Mouse (Mus musculus): ENCODE measurements around the gene Triobp. TPM values are rescaled to one million over a fixed set of nuclear protein-coding genes. Genes with fewer than 3 reads are reported as not detected.
"Not testable (repeated sequence)": the region's sequence is repeated elsewhere in the genome, so short reads cannot be mapped to it uniquely, and the experiment has no call there.

The Triobp gene
- polyA plus RNA-seq, 1 experiment: 19.1 TPM

DNA sequence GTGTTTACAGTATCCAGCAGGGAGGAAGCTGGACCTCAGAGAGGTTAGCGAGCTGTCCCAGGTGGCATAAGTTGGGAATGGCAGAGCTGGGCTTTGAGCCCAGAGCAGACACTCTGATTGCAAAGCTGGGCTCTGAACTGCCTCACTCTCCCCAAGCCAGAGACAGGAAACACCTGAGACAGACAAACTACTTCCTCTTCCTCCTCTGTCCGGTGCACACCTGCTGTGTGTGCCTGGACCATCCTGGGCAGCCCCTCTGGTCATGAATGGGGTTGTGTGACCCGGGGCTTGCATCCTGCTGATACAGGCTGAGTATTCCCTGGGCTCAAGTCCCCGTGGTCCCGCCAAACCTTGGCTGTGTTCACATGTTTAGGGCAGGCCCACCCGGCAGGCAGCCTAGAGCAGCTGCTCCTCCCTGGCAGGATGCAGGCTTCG lies 52.9 kb downstream of the Triobp start:
- peaks cover 85% of the 10 kb centered on the region for H3K36me3 ChIP-seq (ENCODE audit: control insufficient read depth)
- no peak overlapping the region for H3K4me3 ChIP-seq (replicated peaks)
- no peaks in the 10 kb centered on the region for H3K9me3 ChIP-seq (ENCODE audit: control insufficient read depth, low read length)
- H3K4me1 ChIP-seq (ENCODE audit: control insufficient read depth): peaks cover 14% of the 10 kb centered on the region
- TF ChIP-seq TAL1 (IDR thresholded peaks at IDR 0.05; ENCODE audit: low read length) (no peak), GATA1 (IDR thresholded peaks at IDR 0.05; ENCODE audit: low read length) (no peak)
- no peaks in the 10 kb centered on the region for H3K27me3 ChIP-seq (ENCODE audit: control insufficient read depth)

DNA sequence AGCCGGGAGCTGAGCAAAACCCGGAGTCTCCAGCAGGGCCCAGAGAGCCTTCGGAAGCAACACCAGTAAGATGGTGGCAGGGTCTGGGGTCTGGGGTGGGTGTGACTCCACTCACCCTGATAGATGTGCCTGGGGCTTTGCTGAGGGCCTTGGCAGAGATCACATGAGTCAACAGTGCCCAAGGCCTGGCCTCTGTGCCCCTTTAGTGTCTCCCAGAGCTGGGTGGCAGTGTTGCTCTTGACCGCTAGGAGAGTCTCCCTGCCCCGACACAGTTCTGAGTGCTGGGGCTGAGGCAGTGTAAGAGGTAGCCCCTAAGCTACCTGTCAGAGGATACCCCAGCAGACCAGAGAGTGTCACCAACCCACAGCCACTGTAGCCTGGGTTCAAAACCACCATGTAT lies 54.0 kb downstream of the Triobp start:
- Histone ChIP-seq H3K4me3 (replicated peaks) (no peak overlapping the region), H3K36me3 (ENCODE audit: control insufficient read depth) (peaks cover 83% of the 10 kb centered on the region), H3K4me1 (ENCODE audit: control insufficient read depth) (peaks cover 2% of the 10 kb centered on the region), H3K27me3 (ENCODE audit: control insufficient read depth) (no peaks in the 10 kb centered on the region), H3K9me3 (ENCODE audit: control insufficient read depth, low read length) (no peaks in the 10 kb centered on the region)
- no peak for TF ChIP-seq TAL1 (IDR thresholded peaks at IDR 0.05; ENCODE audit: low read length)
- TF ChIP-seq GATA1 (IDR thresholded peaks at IDR 0.05; ENCODE audit: low read length): no peak

DNA sequence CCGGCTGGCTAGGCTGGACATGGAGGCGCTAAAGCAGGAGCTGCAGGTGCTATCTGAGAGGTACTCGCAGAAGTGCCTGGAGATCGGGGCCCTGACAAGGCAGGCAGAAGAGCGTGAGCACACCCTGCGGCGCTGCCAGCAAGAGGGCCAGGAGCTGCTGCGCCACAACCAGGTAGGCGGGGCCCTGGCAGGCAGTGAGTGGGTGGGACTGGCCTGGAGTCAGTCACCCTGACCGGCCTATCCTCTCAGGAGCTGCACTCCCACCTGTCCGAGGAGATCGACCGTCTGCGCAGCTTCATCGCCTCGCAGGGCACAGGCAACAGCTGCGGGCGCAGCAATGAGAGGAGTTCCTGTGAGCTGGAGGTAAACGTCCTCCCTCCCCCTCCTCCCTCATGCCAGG lies 54.5 kb downstream of the Triobp start:
- no peaks in the 10 kb centered on the region for H3K27me3 ChIP-seq (ENCODE audit: control insufficient read depth)
- no peaks in the 10 kb centered on the region; the same call in 1 of the 2 replicates for H3K4me1 ChIP-seq (ENCODE audit: control insufficient read depth)
- H3K36me3 ChIP-seq (ENCODE audit: control insufficient read depth): peaks cover 83% of the 10 kb centered on the region
- H3K9me3 ChIP-seq (ENCODE audit: control insufficient read depth, low read length): no peaks in the 10 kb centered on the region
- TF ChIP-seq GATA1 (IDR thresholded peaks at IDR 0.05; ENCODE audit: low read length): no peak
- TF ChIP-seq TAL1 (IDR thresholded peaks at IDR 0.05; ENCODE audit: low read length): no peak
- no peak overlapping the region for H3K4me3 ChIP-seq (replicated peaks)

DNA sequence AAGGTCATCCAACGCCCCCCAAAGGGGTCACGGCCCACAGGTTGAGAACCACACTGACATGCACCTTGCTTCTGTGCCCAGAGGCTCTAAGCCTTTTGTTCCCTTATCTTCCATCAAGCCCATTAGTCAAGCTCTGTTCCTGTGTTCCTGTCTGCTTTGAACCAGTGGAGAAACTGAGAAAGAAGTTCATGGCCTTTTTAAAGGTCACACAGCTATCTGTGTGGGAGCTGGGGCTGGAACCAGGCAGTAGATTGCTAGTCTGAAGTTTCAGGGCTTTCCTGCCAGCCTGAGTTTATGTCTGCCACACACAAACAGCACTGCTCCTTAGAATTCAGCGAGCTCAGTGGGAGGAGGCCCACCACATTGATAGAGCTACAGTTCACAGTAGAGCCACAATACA lies 55.6 kb downstream of the Triobp start:
- TF ChIP-seq GATA1 (IDR thresholded peaks at IDR 0.05; ENCODE audit: low read length) (no peak), TAL1 (IDR thresholded peaks at IDR 0.05; ENCODE audit: low read length) (no peak)
- Histone ChIP-seq H3K27me3 (ENCODE audit: control insufficient read depth) (no peaks in the 10 kb centered on the region), H3K4me1 (ENCODE audit: control insufficient read depth) (no peaks in the 10 kb centered on the region; the same call in 1 of the 2 replicates), H3K36me3 (ENCODE audit: control insufficient read depth) (peaks cover 79% of the 10 kb centered on the region), H3K4me3 (replicated peaks) (no peak overlapping the region), H3K9me3 (ENCODE audit: control insufficient read depth, low read length) (no peaks in the 10 kb centered on the region)

DNA sequence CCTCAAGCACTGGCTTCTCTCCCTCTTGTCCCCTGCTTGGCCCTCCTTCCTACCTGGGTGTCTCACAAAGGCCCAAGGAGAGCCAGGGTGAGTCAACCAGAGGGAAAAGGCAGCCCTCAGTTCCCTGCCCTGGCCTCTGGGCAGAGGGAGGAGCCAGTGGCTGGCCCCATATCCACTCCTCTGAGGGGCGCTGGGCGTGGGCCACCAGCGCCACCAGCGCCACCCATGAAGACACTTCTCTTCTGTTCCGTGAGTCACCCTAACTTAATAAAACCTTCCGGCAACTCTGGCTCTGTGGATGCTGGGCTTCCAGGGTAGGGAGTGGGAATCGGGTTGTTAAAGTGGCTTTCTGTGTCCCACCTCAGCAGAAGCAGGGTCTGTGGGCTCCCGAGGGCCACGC lies 58.1 kb downstream of the Triobp start:
- no peak overlapping the region for H3K4me3 ChIP-seq (replicated peaks)
- no peaks in the 10 kb centered on the region for H3K27me3 ChIP-seq (ENCODE audit: control insufficient read depth)
- H3K36me3 ChIP-seq (ENCODE audit: control insufficient read depth): peaks cover 56% of the 10 kb centered on the region
- no peak for TF ChIP-seq GATA1 (IDR thresholded peaks at IDR 0.05; ENCODE audit: low read length)
- no peak for TF ChIP-seq TAL1 (IDR thresholded peaks at IDR 0.05; ENCODE audit: low read length)
- no peaks in the 10 kb centered on the region; the same call in 1 of the 2 replicates for H3K4me1 ChIP-seq (ENCODE audit: control insufficient read depth)
- no peaks in the 10 kb centered on the region for H3K9me3 ChIP-seq (ENCODE audit: control insufficient read depth, low read length)

GRCm38 (mm10) chr15:79006638-79007037 lies 59.1 kb downstream of the Triobp start:
- Histone ChIP-seq H3K27me3 (ENCODE audit: control insufficient read depth) (no peaks in the 10 kb centered on the region), H3K4me3 (replicated peaks) (no peak overlapping the region), H3K9me3 (ENCODE audit: control insufficient read depth, low read length) (no peaks in the 10 kb centered on the region), H3K36me3 (ENCODE audit: control insufficient read depth) (peaks cover 48% of the 10 kb centered on the region), H3K4me1 (ENCODE audit: control insufficient read depth) (no peaks in the 10 kb centered on the region; the same call in 1 of the 2 replicates)
- TF ChIP-seq TAL1 (IDR thresholded peaks at IDR 0.05; ENCODE audit: low read length) (no peak), GATA1 (IDR thresholded peaks at IDR 0.05; ENCODE audit: low read length) (no peak)

DNA sequence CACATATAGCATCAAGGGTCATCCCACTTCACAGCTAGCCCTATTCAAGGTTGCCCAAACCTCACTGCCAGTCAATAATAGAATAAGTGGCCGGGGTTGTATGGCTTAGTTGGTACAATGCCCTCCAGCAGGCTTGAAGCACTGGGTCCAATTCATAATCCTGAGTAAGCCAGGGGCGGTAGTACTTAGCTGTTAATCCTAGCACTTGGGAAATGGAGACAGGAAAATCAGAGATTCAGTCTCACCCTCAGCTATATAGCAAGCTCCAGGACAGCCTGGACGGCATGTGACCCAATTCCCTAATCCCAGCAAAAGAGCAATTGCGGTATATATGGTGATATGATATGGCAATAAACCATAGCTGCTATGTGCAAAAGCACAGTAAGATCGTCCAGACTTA lies 59.5 kb downstream of the Triobp start:
- Histone ChIP-seq H3K36me3 (ENCODE audit: control insufficient read depth) (peaks cover 44% of the 10 kb centered on the region), H3K9me3 (ENCODE audit: control insufficient read depth, low read length) (no peaks in the 10 kb centered on the region), H3K27me3 (ENCODE audit: control insufficient read depth) (no peaks in the 10 kb centered on the region), H3K4me1 (ENCODE audit: control insufficient read depth) (no peaks in the 10 kb centered on the region), H3K4me3 (replicated peaks) (no peak overlapping the region)
- no peak for TF ChIP-seq GATA1 (IDR thresholded peaks at IDR 0.05; ENCODE audit: low read length)
- no peak for TF ChIP-seq TAL1 (IDR thresholded peaks at IDR 0.05; ENCODE audit: low read length)

DNA sequence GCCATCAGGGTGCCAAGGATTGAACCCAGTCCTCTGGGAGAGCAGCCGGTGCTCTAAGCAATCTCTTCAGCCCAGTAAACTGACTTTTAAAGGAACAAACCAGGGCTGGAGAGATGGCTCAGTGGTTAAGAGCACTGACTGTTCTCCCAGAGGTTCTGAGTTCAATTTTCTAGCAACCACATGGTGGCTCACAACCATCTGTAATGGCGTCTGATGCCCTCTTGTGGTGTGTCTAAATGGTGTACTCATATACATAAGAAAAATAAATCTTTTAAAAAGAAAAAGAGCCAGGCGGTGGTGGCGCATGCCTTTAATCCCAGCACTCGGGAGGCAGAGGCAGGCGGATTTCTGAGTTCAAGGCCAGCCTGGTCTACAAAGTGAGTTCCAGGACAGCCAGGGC lies 60.3 kb downstream of the Triobp start:
- peaks cover 37% of the 10 kb centered on the region for H3K36me3 ChIP-seq (ENCODE audit: control insufficient read depth)
- H3K4me3 ChIP-seq (replicated peaks); H3K9me3 ChIP-seq (ENCODE audit: control insufficient read depth, low read length); H3K27me3 ChIP-seq (ENCODE audit: control insufficient read depth); H3K4me1 ChIP-seq (ENCODE audit: control insufficient read depth): not testable (repeated sequence)

DNA sequence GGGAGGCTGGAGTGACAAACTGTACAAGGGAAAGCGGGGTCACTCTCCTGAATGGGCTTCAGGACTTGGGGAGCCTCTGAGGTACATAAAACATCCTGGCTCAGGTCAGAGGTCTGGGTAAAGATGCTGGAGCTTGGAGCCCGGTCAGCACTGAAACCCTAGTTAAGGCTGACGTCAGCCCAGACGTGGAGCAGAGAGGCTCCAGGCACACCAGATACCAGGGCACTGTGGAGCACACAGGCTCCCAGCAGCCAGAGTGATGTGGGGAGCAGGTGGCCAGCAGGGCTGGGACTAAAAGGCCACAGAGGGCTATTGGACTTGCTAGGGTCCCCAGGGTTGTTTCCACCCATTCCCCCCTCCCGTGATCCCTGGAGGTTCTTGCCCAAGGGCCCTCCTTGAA lies 62.2 kb downstream of the Triobp start:
- TF ChIP-seq GATA1 (IDR thresholded peaks at IDR 0.05; ENCODE audit: low read length): no peak
- no peak for TF ChIP-seq TAL1 (IDR thresholded peaks at IDR 0.05; ENCODE audit: low read length)

DNA sequence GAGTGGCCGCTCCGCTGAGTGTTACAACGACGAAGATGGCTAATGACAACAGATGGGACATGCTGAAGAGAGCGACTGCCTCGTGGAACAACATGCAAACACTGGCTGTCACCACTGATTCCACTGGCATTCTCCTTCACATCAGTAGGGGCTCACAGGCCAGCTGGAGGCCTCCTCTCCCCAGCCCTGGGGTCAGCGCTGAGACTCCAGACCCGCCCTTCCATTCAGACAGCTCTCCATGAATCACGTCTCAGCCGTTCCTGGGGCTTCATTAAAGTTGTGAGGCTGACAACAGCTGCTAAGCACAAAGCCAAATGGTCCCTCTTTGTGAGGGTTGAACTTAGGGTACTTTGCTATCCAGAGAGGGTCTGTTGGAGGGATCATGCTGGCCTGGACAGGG lies 64.0 kb downstream of the Triobp start:
- no peak overlapping the region for H3K4me3 ChIP-seq (replicated peaks)

More for the DNA sequence above, 62.2 kb downstream of the Triobp start:
- no peaks in the 10 kb centered on the region for H3K4me1 ChIP-seq (ENCODE audit: control insufficient read depth)
- no peak overlapping the region for H3K4me3 ChIP-seq (replicated peaks)
- no peaks in the 10 kb centered on the region for H3K27me3 ChIP-seq (ENCODE audit: control insufficient read depth)
- H3K9me3 ChIP-seq (ENCODE audit: control insufficient read depth, low read length): no peaks in the 10 kb centered on the region
- peaks cover 18% of the 10 kb centered on the region for H3K36me3 ChIP-seq (ENCODE audit: control insufficient read depth)

More for the DNA sequence above, 64.0 kb downstream of the Triobp start:
- H3K27me3 ChIP-seq (ENCODE audit: control insufficient read depth): no peaks in the 10 kb centered on the region
- no peak for TF ChIP-seq TAL1 (IDR thresholded peaks at IDR 0.05; ENCODE audit: low read length)
- TF ChIP-seq GATA1 (IDR thresholded peaks at IDR 0.05; ENCODE audit: low read length): no peak
- no peaks in the 10 kb centered on the region for H3K4me1 ChIP-seq (ENCODE audit: control insufficient read depth)
- peaks cover 3% of the 10 kb centered on the region; the same call in 1 of the 2 replicates for H3K36me3 ChIP-seq (ENCODE audit: control insufficient read depth)
- H3K9me3 ChIP-seq (ENCODE audit: control insufficient read depth, low read length): no peaks in the 10 kb centered on the region

Measured in erythroblast, embryonic 14.5 days (primary cell).